Comparison of ENCODE assay signal across 8 mouse cellular contexts in the genomic region with DNA sequence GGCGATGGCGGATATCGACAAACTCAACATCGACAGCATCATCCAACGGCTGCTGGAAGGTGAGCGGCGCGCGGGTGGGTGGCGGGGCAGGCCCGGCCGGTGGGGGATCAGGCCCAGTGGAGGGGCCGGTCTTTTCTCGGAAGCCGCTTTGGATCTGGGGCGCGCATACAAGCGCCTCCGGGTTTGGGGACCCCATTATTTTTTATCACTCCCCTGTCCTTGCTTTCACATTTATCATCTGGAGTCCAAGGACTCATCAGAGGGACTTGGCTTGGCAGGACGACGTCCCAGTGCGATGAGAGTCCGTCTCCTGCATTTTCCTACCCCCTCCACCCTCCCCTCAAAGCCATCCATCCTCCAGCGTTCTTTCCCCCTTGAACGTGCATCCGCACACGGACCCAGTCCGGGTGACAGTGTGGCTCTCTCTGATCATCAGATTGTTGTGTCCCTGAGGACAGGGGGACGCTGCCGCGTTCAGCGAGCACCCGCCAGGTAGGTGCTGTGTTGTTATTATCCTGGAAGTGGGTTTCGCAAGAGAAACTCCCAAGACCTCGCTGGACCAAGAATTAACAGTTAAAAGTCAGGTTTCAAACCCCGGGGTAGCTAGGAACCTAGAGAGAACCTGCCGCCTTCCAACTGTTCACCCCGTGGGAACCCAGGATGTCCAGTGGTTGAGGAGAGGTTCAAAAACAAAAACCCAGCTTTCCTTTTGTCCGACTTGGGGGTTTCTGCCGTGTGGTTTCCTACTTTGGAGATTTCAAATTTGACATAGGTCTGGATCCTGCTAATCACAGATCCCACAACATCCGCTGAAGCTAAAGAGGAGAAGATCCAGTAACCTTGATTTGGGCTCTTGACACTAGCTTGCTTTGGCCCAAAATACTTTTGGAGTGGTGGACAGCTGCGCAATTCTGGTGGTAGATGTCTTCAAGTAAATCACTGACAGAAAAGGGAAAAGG. TPM values are rescaled to one million over a fixed set of nuclear protein-coding genes. Genes with fewer than 3 reads are reported as not detected.
A peak's percentile ranks its signal among the peaks of the same experiment; 100 is the strongest.
DNase-seq lines count a peak whose midpoint lies in the region; ATAC-seq and TF ChIP-seq lines count a peak whose summit lies in the region.

No protein-coding gene starts in this region.

- no peaks in the 10 kb centered on the region for H3K9me3 ChIP-seq in heart, embryonic 10.5 days
- H3K9me3 ChIP-seq in heart, embryonic 14.5 days (ENCODE audit: control insufficient read depth, low read length) = no peaks in the 10 kb centered on the region
- H3K9me3 ChIP-seq in limb, embryonic 15.5 days = no peaks in the 10 kb centered on the region

- H3K36me3 ChIP-seq in heart, embryonic 10.5 days = peaks cover 42% of the 10 kb centered on the region
- peaks cover 42% of the 10 kb centered on the region for H3K36me3 ChIP-seq in heart, embryonic 14.5 days (ENCODE audit: control insufficient read depth, insufficient read depth, low read length)
- peaks cover 16% of the 10 kb centered on the region for H3K36me3 ChIP-seq in limb, embryonic 15.5 days
- H3K36me3 ChIP-seq in myocyte (ENCODE audit: control insufficient read depth, insufficient read depth) = no peaks in the 10 kb centered on the region

- TF ChIP-seq POLR2A in myocyte (IDR thresholded peaks at IDR 0.05; ENCODE audit: insufficient read length, low read depth) = no peak

- ATAC-seq in heart, embryonic 14.5 days (ENCODE audit: insufficient number of reproducible peaks, insufficient read depth, low FRiP score, low read depth) = no peak; the same call in 1 of the 2 replicates
- 0 out of 2 replicates have a peak, but pooled peaks have one; percentile 3 for ATAC-seq in limb, embryonic 15.5 days (ENCODE audit: insufficient number of reproducible peaks, low FRiP score, low TSS enrichment, low read depth)
- ATAC-seq in inflammation-experienced regulatory T-cells, adult 6 months = no peak

- peak overlapping the region; percentile 71 for H3K4me2 ChIP-seq in heart, embryonic 14.5 days (ENCODE audit: low read length)
- peak overlapping the region; percentile 59 for H3K4me2 ChIP-seq in limb, embryonic 15.5 days
- H3K4me2 ChIP-seq in myocyte (ENCODE audit: low read depth) = peak overlapping the region; percentile 83

- DNase-seq in heart, embryonic 10.5 days (ENCODE audit: low spot score) = no peak
- DNase-seq in heart, adult 8-10 months (ENCODE audit: low spot score) = no peak
- peak; percentile 25 for DNase-seq in R1 (ENCODE audit: low read depth, low spot score)
- no peak for DNase-seq in layer of hippocampus, adult 9-11 months

- peak overlapping the region; percentile 69 for H3K4me3 ChIP-seq in heart, embryonic 10.5 days
- H3K4me3 ChIP-seq in heart, embryonic 14.5 days (ENCODE audit: control insufficient read depth in 1 of 2, insufficient read depth in 1 of 2, low read depth in 1 of 2, low read length in 2 of 2) = peak overlapping the region; percentile 92 to 99
- peak overlapping the region; percentile 78 for H3K4me3 ChIP-seq in limb, embryonic 15.5 days
- peak overlapping the region; percentile 75 for H3K4me3 ChIP-seq in myocyte

- WGBS in heart, embryonic 10.5 days = 2% methylated on average over 42 of the region's 42 CpGs
- 1% methylated on average over 37 of the region's 42 CpGs for WGBS in heart, embryonic 14.5 days
- WGBS in limb, embryonic 15.5 days = 1% methylated on average over 42 of the region's 42 CpGs

- peak overlapping the region; percentile 81 for H3ac ChIP-seq in myocyte (ENCODE audit: control insufficient read depth, insufficient read length)

- H3K27me3 ChIP-seq in heart, embryonic 10.5 days (ENCODE audit: insufficient read depth, poor library complexity, severe bottlenecking) = no peaks in the 10 kb centered on the region
- no peaks in the 10 kb centered on the region for H3K27me3 ChIP-seq in heart, embryonic 14.5 days (ENCODE audit: control insufficient read depth, insufficient read depth, low read length)
- no peaks in the 10 kb centered on the region for H3K27me3 ChIP-seq in limb, embryonic 15.5 days
- H3K27me3 ChIP-seq in myocyte (ENCODE audit: control insufficient read depth, insufficient read depth, insufficient read length) = no peaks in the 10 kb centered on the region

- H3K9ac ChIP-seq in heart, embryonic 14.5 days (ENCODE audit: low read length) = peak overlapping the region; percentile 85
- peak overlapping the region; percentile 97 for H3K9ac ChIP-seq in limb, embryonic 15.5 days

- H3K4me1 ChIP-seq in heart, embryonic 10.5 days = peaks cover 73% of the 10 kb centered on the region
- H3K4me1 ChIP-seq in heart, embryonic 14.5 days (ENCODE audit: control insufficient read depth in 2 of 2, insufficient read depth in 2 of 2, low read length in 2 of 2) = peaks cover 24 to 56% of the 10 kb centered on the region in 2 experiments
- H3K4me1 ChIP-seq in limb, embryonic 15.5 days = peaks cover 56% of the 10 kb centered on the region

- H3K27ac ChIP-seq in heart, embryonic 10.5 days = peak overlapping the region; percentile 95
- H3K27ac ChIP-seq in heart, embryonic 14.5 days (replicated peaks in 1 of 2; ENCODE audit: control insufficient read depth in 1 of 2, insufficient read depth in 1 of 2, low read depth in 2 of 2, low read length in 2 of 2) = peak overlapping the region; percentile 34 to 87
- H3K27ac ChIP-seq in limb, embryonic 15.5 days = peak overlapping the region; percentile 92

- H3K79me2 ChIP-seq in myocyte (ENCODE audit: control insufficient read depth, insufficient read depth) = peaks cover 54% of the 10 kb centered on the region

TF ChIP-seq in myocyte, 11 proteins besides CTCF, POLR2A, EP300 and RAD21:
- TF ChIP-seq POLR2AphosphoS2 (IDR thresholded peaks at IDR 0.05; ENCODE audit: insufficient read length, low read depth) (no peak), SRF (IDR thresholded peaks at IDR 0.05; ENCODE audit: control insufficient read depth, insufficient read length, low read depth) (no peak), TCF12 (IDR thresholded peaks at IDR 0.05; ENCODE audit: insufficient read depth, poor library complexity, severe bottlenecking) (no peak), REST (IDR thresholded peaks at IDR 0.05; ENCODE audit: insufficient read depth, insufficient read length) (no peak), TCF3 (IDR thresholded peaks at IDR 0.05; ENCODE audit: insufficient read length, low read depth) (no peak)

RNA-seq across cellular contexts. Expression of a gene that starts 0.8 kb away (rescaled TPM):
- polyA plus RNA-seq in heart, embryonic 10.5 days (2016; fragmentation: Nextera tagmentation; extraction: Ambion mirVana) = 243 and 295 TPM in 2 replicates
- total RNA-seq in heart, adult 8-10 months (2022) = 100 to 1,000 TPM in 3 of 4 experiments, 10 to 100 TPM in 1; 98.9 to 113 (median 108) TPM
- polyA plus RNA-seq in heart, embryonic 14.5 days (2014; fragmentation: Nextera tagmentation; extraction: Ambion mirVana) = 229 and 248 TPM in 2 replicates
- polyA plus RNA-seq in limb, embryonic 15.5 days (2015; fragmentation: Nextera tagmentation; extraction: Ambion mirVana) = 185 and 206 TPM in 2 replicates
- 136 TPM for polyA plus RNA-seq in myocyte (2012; fragmentation: generic; extraction: Trizol)
- polyA plus RNA-seq in inflammation-experienced regulatory T-cells, adult 6 months (2017; shearing (Covaris generic)) = 10 to 100 TPM; 57.8 to 90.1 (median 81.4) TPM

RNA-seq across cellular contexts. Expression of a gene that starts 18.2 kb away (rescaled TPM):
- polyA plus RNA-seq in heart, embryonic 10.5 days (2016; fragmentation: Nextera tagmentation; extraction: Ambion mirVana) = 0.20 and 0.39 TPM in 2 replicates
- total RNA-seq in heart, adult 8-10 months (2022) = under 1 TPM in 1 of 4 experiments, not detected in 3; 0.37 TPM
- 0.85 TPM in 1 of 2 replicates, not detected in the other for polyA plus RNA-seq in heart, embryonic 14.5 days (2014; fragmentation: Nextera tagmentation; extraction: Ambion mirVana)
- polyA plus RNA-seq in limb, embryonic 15.5 days (2015; fragmentation: Nextera tagmentation; extraction: Ambion mirVana) = 0.09 and 0.11 TPM in 2 replicates
- polyA plus RNA-seq in myocyte (2012; fragmentation: generic; extraction: Trizol) = not detected
- polyA plus RNA-seq in inflammation-experienced regulatory T-cells, adult 6 months (2017; shearing (Covaris generic)) = under 1 TPM in 2 of 3 experiments, not detected in 1; 0.26 to 0.63 TPM

RNA-seq across cellular contexts. Expression of a gene that starts 47.8 kb away (rescaled TPM):
- polyA plus RNA-seq in heart, embryonic 10.5 days (2016; fragmentation: Nextera tagmentation; extraction: Ambion mirVana) = 2.7 and 6.7 TPM in 2 replicates
- 1 to 10 TPM; 1.1 to 1.8 (median 1.5) TPM for total RNA-seq in heart, adult 8-10 months (2022)
- 1.2 and 1.6 TPM in 2 replicates for polyA plus RNA-seq in heart, embryonic 14.5 days (2014; fragmentation: Nextera tagmentation; extraction: Ambion mirVana)
- 8.8 and 11.5 TPM in 2 replicates for polyA plus RNA-seq in limb, embryonic 15.5 days (2015; fragmentation: Nextera tagmentation; extraction: Ambion mirVana)
- polyA plus RNA-seq in myocyte (2012; fragmentation: generic; extraction: Trizol) = 0.08 TPM
- polyA plus RNA-seq in inflammation-experienced regulatory T-cells, adult 6 months (2017; shearing (Covaris generic)) = 10 to 100 TPM; 31.9 to 54.2 (median 48.9) TPM

RNA-seq across cellular contexts. Expression of a gene that starts 58.1 kb away (rescaled TPM):
- 3,021 and 6,084 TPM in 2 replicates for polyA plus RNA-seq in heart, embryonic 10.5 days (2016; fragmentation: Nextera tagmentation; extraction: Ambion mirVana)
- over 10,000 TPM; 21,987 to 25,864 (median 23,706) TPM for total RNA-seq in heart, adult 8-10 months (2022)
- 10,198 and 10,957 TPM in 2 replicates for polyA plus RNA-seq in heart, embryonic 14.5 days (2014; fragmentation: Nextera tagmentation; extraction: Ambion mirVana)
- polyA plus RNA-seq in limb, embryonic 15.5 days (2015; fragmentation: Nextera tagmentation; extraction: Ambion mirVana) = 6.5 and 27.8 TPM in 2 replicates
- 3.3 TPM for polyA plus RNA-seq in myocyte (2012; fragmentation: generic; extraction: Trizol)
- polyA plus RNA-seq in inflammation-experienced regulatory T-cells, adult 6 months (2017; shearing (Covaris generic)) = under 1 TPM in 1 of 3 experiments, not detected in 2; 0.41 TPM
